ENCODE assay signal across 11 mouse cellular contexts in the genomic region with DNA sequence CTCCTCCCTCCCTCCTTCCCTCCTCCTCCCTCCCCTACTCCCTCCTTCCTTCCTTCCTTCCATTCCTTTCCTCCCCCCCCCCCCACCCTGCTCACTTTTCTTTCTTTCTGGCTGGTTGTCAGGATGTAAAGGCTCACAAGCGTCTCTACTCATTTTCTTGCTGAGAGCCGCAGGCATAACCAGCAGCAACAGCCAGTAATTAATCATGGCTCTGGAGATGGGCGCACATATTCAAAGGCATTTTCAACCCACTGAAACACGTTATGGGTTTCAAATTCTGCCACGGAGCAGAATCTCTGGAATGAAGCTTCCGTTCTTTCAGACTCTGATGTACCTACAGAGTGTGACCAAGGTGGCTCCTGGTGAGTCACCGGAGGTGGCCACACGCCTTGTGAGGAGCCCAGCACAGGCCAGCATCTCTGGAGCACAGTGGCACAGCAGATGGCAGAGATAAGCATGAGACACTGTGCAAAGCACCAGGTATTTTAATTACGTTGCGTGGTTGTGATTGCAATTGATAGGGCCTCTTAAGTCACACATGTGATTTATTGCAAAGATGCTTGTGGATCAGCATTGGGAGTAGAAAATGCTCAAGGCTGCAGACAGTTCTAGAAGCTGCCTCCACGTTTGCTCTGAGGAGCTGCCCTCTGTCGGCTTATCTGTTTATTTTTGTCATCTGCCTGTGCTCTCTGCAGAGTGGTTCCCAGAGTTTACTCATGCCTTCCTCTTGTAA.
A peak's percentile ranks its signal among the peaks of the same experiment; 100 is the strongest.
DNase-seq lines count a peak whose midpoint lies in the region; ATAC-seq and TF ChIP-seq lines count a peak whose summit lies in the region.
"Had no signal": no experiment of that assay in that cellular context is flagged by ENCODE, and none has a peak within 500 bp of the region (broad histone marks: within the 10 kb centered on the region; RNA-seq: fewer than 3 reads in every experiment).

No protein-coding gene starts in this region.

- TF ChIP-seq CTCF in brain, embryonic 14.5 days (IDR thresholded peaks at IDR 0.05; ENCODE audit: borderline replicate concordance, extremely low read depth, insufficient read depth, insufficient read length): no peak
- TF ChIP-seq CTCF in cerebellum, adult 2 months (IDR thresholded peaks at IDR 0.05; ENCODE audit: borderline replicate concordance, insufficient read depth, low read depth, low read length): no peak

- peaks cover 6% of the 10 kb centered on the region; the same call in 1 of the 2 replicates for H3K27me3 ChIP-seq in intestine, embryonic 14.5 days (replicated peaks; ENCODE audit: control insufficient read depth, insufficient read depth, low read length)
- H3K27me3 ChIP-seq in intestine, embryonic 16.5 days (replicated peaks; ENCODE audit: control insufficient read depth, insufficient read depth, low read length): 0 out of 2 replicates have a peak, but pooled peaks cover 5% of the 10 kb centered on the region
- no peaks in the 10 kb centered on the region for H3K27me3 ChIP-seq in cerebellum, adult 2 months (ENCODE audit: control insufficient read depth, insufficient read depth, low read length)
- peaks cover 18% of the 10 kb centered on the region for H3K27me3 ChIP-seq in midbrain, embryonic 13.5 days

- no peaks in the 10 kb centered on the region for H3K36me3 ChIP-seq in intestine, embryonic 14.5 days (ENCODE audit: control insufficient read depth, insufficient read depth, low read length)
- no peaks in the 10 kb centered on the region for H3K36me3 ChIP-seq in intestine, embryonic 16.5 days (ENCODE audit: control insufficient read depth, insufficient read depth, low read length)
- no peaks in the 10 kb centered on the region for H3K36me3 ChIP-seq in midbrain, embryonic 13.5 days

- 26% methylated on average over 12 of the region's 12 CpGs for WGBS in intestine, embryonic 14.5 days
- WGBS in intestine, embryonic 16.5 days: 34% methylated on average over 12 of the region's 12 CpGs
- WGBS in cerebellum, adult 2 months: 22% methylated on average over 12 of the region's 12 CpGs
- 66% methylated on average over 12 of the region's 12 CpGs for WGBS in midbrain, embryonic 13.5 days

- H3K4me1 ChIP-seq in intestine, embryonic 14.5 days (replicated peaks; ENCODE audit: control insufficient read depth, insufficient read depth, low read length): no peaks in the 10 kb centered on the region; the same call in 1 of the 2 replicates
- no peaks in the 10 kb centered on the region for H3K4me1 ChIP-seq in intestine, embryonic 16.5 days (ENCODE audit: control insufficient read depth, insufficient read depth, low read length)
- 0 out of 2 replicates have a peak, but pooled peaks cover 2% of the 10 kb centered on the region for H3K4me1 ChIP-seq in cerebellum, adult 2 months (ENCODE audit: control insufficient read depth, insufficient read depth, low read length)
- peaks cover 23% of the 10 kb centered on the region for H3K4me1 ChIP-seq in midbrain, embryonic 13.5 days (replicated peaks)

- H3K9me3 ChIP-seq in intestine, embryonic 14.5 days (ENCODE audit: control insufficient read depth, low read length): no peaks in the 10 kb centered on the region
- H3K9me3 ChIP-seq in intestine, embryonic 16.5 days (ENCODE audit: control insufficient read depth, low read length): no peaks in the 10 kb centered on the region
- no peaks in the 10 kb centered on the region for H3K9me3 ChIP-seq in midbrain, embryonic 13.5 days

- no peak for ATAC-seq in intestine, embryonic 14.5 days (replicated peaks; ENCODE audit: low FRiP score, low TSS enrichment, low read depth)
- ATAC-seq in intestine, embryonic 16.5 days: no peak
- ATAC-seq in midbrain, embryonic 13.5 days: no peak

- DNase-seq in intestine, embryonic 14.5 days (ENCODE audit: low spot score): peak; percentile 53
- peak; percentile 63 for DNase-seq in brain, embryonic 14.5 days (ENCODE audit: low read depth)
- DNase-seq in cerebellum, adult 2 months: peak; percentile 22 to 25
- DNase-seq in testis, postnatal 14 days (ENCODE audit: low spot score): no peak
- no peak for DNase-seq in heart, adult 18-20 months
- DNase-seq: embryo, embryonic 11 days; liver; thymus, postnatal 4 days had no signal

- no peak overlapping the region for H3K4me3 ChIP-seq in intestine, embryonic 14.5 days (ENCODE audit: low read depth, low read length)
- H3K4me3 ChIP-seq in intestine, embryonic 16.5 days (ENCODE audit: low read length): no peak overlapping the region
- H3K4me3 ChIP-seq in cerebellum, adult 2 months (replicated peaks; ENCODE audit: insufficient read depth, low read depth, low read length): no peak overlapping the region
- no peak overlapping the region for H3K4me3 ChIP-seq in midbrain, embryonic 13.5 days (replicated peaks)

- no peak overlapping the region for H3K9ac ChIP-seq in intestine, embryonic 14.5 days (ENCODE audit: low read length)
- H3K9ac ChIP-seq in intestine, embryonic 16.5 days (ENCODE audit: low read depth, low read length): no peak overlapping the region
- no peak overlapping the region for H3K9ac ChIP-seq in midbrain, embryonic 13.5 days (replicated peaks)

- H3K4me2 ChIP-seq in intestine, embryonic 14.5 days (ENCODE audit: low read length): no peak overlapping the region
- no peak overlapping the region for H3K4me2 ChIP-seq in intestine, embryonic 16.5 days (ENCODE audit: low read depth, low read length)
- no peak overlapping the region for H3K4me2 ChIP-seq in midbrain, embryonic 13.5 days (replicated peaks)

- no peak overlapping the region for H3K27ac ChIP-seq in intestine, embryonic 14.5 days (ENCODE audit: low read depth)
- no peak overlapping the region for H3K27ac ChIP-seq in intestine, embryonic 16.5 days (ENCODE audit: low read length)
- H3K27ac ChIP-seq in cerebellum, adult 2 months (ENCODE audit: insufficient read depth, low read length): no peak overlapping the region
- peak overlapping the region; percentile 59; the same call in 1 of the 2 replicates for H3K27ac ChIP-seq in midbrain, embryonic 13.5 days
- H3K27ac ChIP-seq: macrophage had no signal

- no peak for TF ChIP-seq POLR2A in brain, embryonic 14.5 days (IDR thresholded peaks at IDR 0.05; ENCODE audit: borderline replicate concordance, extremely low read depth, insufficient read depth, insufficient read length, poor library complexity, severe bottlenecking)
- TF ChIP-seq POLR2A in cerebellum, adult 2 months (IDR thresholded peaks at IDR 0.05; ENCODE audit: borderline replicate concordance, insufficient read depth, low read length): no peak

Comparison
In these comparisons a context has a peak if more than half of its experiments do, and no peak if none do; other contexts are left out.
1. DNase-seq: peak in intestine, embryonic 14.5 days (single experiment), brain, embryonic 14.5 days (single experiment) and cerebellum, adult 2 months (2 of 2); none in testis, postnatal 14 days (single experiment) and heart, adult 18-20 months (0 of 2).